14 mouse cellular contexts compared by ENCODE assay signal in genomic region chr3:127453738-127454137, GRCm38 (mm10). TPM values are rescaled to one million over a fixed set of nuclear protein-coding genes. Genes with fewer than 3 reads are reported as not detected.
A peak's percentile ranks its signal among the peaks of the same experiment; 100 is the strongest.
DNase-seq lines count a peak whose midpoint lies in the region; ATAC-seq and TF ChIP-seq lines count a peak whose summit lies in the region.
"Had no signal": no experiment of that assay in that cellular context is flagged by ENCODE, and none has a peak within 500 bp of the region (broad histone marks: within the 10 kb centered on the region; RNA-seq: fewer than 3 reads in every experiment).

No protein-coding gene starts in this region.

- no peaks in the 10 kb centered on the region for H3K9me3 ChIP-seq in embryonic facial prominence, embryonic 11.5 days (replicated peaks; ENCODE audit: control insufficient read depth, low read length)
- H3K9me3 ChIP-seq in embryonic facial prominence, embryonic 10.5 days: no peaks in the 10 kb centered on the region
- H3K9me3 ChIP-seq in kidney, embryonic 16.5 days (ENCODE audit: low read length): no peaks in the 10 kb centered on the region
- H3K9me3 ChIP-seq: liver, embryonic 12.5 days had no signal

- TF ChIP-seq CTCF in Patski (IDR thresholded peaks at IDR 0.05): peak; percentile 67

- CTCF ChIA-PET in Patski (lab: Charles Lee): interaction anchor here (0.9 to 3.3 kb wide), 15 partner anchors 9 to 305 kb away, joined by 3 to 16 read pairs (median 4); no protein-coding TSS in a partner anchor

- 71% methylated on average over 4 of the region's 4 CpGs for WGBS in embryonic facial prominence, embryonic 11.5 days
- 77% methylated on average over 4 of the region's 4 CpGs for WGBS in embryonic facial prominence, embryonic 10.5 days
- WGBS in kidney, embryonic 16.5 days: 61% methylated on average over 4 of the region's 4 CpGs

- H3K36me3 ChIP-seq in embryonic facial prominence, embryonic 11.5 days (replicated peaks; ENCODE audit: control insufficient read depth, insufficient read depth, low read depth, low read length): no peaks in the 10 kb centered on the region
- no peaks in the 10 kb centered on the region for H3K36me3 ChIP-seq in embryonic facial prominence, embryonic 10.5 days (replicated peaks)
- no peaks in the 10 kb centered on the region for H3K36me3 ChIP-seq in kidney, embryonic 16.5 days (ENCODE audit: insufficient read depth, low read length)
- H3K36me3 ChIP-seq: liver, embryonic 12.5 days had no signal

- DNase-seq in embryonic facial prominence, embryonic 11.5 days (ENCODE audit: low spot score): peak; percentile 38
- DNase-seq in embryonic facial prominence, embryonic 10.5 days (ENCODE audit: low spot score): no peak
- DNase-seq in kidney, postnatal 14 days: peak; percentile 7
- DNase-seq in 3T3-L1 (ENCODE audit: low read depth, low spot score) (peak; percentile 40), Patski (ENCODE audit: low read depth, low spot score) (no peak)
- DNase-seq in ovary, postnatal 10 days (ENCODE audit: low spot score): no peak
- no peak for DNase-seq in embryo, embryonic 10 days (ENCODE audit: low spot score)
- DNase-seq: heart, adult 18-20 months; heart, postnatal 4 days; spleen, adult 18-20 months had no signal

- in situ Hi-C loops in Patski (cut with MboI; ENCODE audit: low pct_unique_long_range_greater_than_20kb): no loop called here

- H3K9ac ChIP-seq in embryonic facial prominence, embryonic 11.5 days (replicated peaks; ENCODE audit: low read length): no peak overlapping the region
- no peak overlapping the region for H3K9ac ChIP-seq in kidney, embryonic 16.5 days (replicated peaks; ENCODE audit: low read length)
- H3K9ac ChIP-seq: liver, embryonic 12.5 days had no signal

- H3K4me3 ChIP-seq in embryonic facial prominence, embryonic 11.5 days (ENCODE audit: low read depth, low read length): no peak overlapping the region
- no peak overlapping the region for H3K4me3 ChIP-seq in embryonic facial prominence, embryonic 10.5 days
- H3K4me3 ChIP-seq in kidney, embryonic 16.5 days (ENCODE audit: low read length): no peak overlapping the region
- H3K4me3 ChIP-seq: erythroblast, embryonic 14.5 days; liver, embryonic 12.5 days had no signal

- ATAC-seq in embryonic facial prominence, embryonic 11.5 days (replicated peaks; ENCODE audit: insufficient number of reproducible peaks, low FRiP score, low TSS enrichment, low read depth): no peak
- no peak for ATAC-seq in kidney, embryonic 16.5 days (ENCODE audit: low FRiP score, low TSS enrichment)
- no peak for ATAC-seq in Patski
- ATAC-seq: activated CD4-positive, CD25-positive, alpha-beta regulatory T cell, adult 4 months; liver, embryonic 12.5 days had no signal

- H3K27ac ChIP-seq in embryonic facial prominence, embryonic 11.5 days (replicated peaks; ENCODE audit: low read depth, low read length): no peak overlapping the region
- no peak overlapping the region for H3K27ac ChIP-seq in embryonic facial prominence, embryonic 10.5 days (replicated peaks)
- no peak overlapping the region for H3K27ac ChIP-seq in kidney, embryonic 16.5 days (ENCODE audit: low read length)
- H3K27ac ChIP-seq: liver, embryonic 12.5 days had no signal

- no peaks in the 10 kb centered on the region for H3K4me1 ChIP-seq in embryonic facial prominence, embryonic 11.5 days (ENCODE audit: control insufficient read depth, insufficient read depth, low read length)
- H3K4me1 ChIP-seq in embryonic facial prominence, embryonic 10.5 days: 0 out of 2 replicates have a peak, but pooled peaks cover 5% of the 10 kb centered on the region
- 0 out of 2 replicates have a peak, but pooled peaks cover 4% of the 10 kb centered on the region for H3K4me1 ChIP-seq in kidney, embryonic 16.5 days (ENCODE audit: insufficient read depth, low read length)

- POLR2A ChIA-PET in Patski (lab: Charles Lee): interaction anchor here (1.1 kb wide), 1 partner anchor 103 kb away, joined by 3 read pairs; no protein-coding TSS in a partner anchor

- H3K27me3 ChIP-seq in embryonic facial prominence, embryonic 11.5 days (ENCODE audit: control insufficient read depth, insufficient read depth, low read length): no peaks in the 10 kb centered on the region
- 0 out of 2 replicates have a peak, but pooled peaks cover 4% of the 10 kb centered on the region for H3K27me3 ChIP-seq in embryonic facial prominence, embryonic 10.5 days (replicated peaks; ENCODE audit: low read depth, poor library complexity, severe bottlenecking)
- H3K27me3 ChIP-seq in kidney, embryonic 16.5 days (ENCODE audit: insufficient read depth, low read length): no peaks in the 10 kb centered on the region
- H3K27me3 ChIP-seq in Patski: no peaks in the 10 kb centered on the region
- H3K27me3 ChIP-seq: liver, embryonic 12.5 days had no signal

- no peak overlapping the region for H3K4me2 ChIP-seq in embryonic facial prominence, embryonic 11.5 days (ENCODE audit: low read depth, low read length)
- no peak overlapping the region for H3K4me2 ChIP-seq in kidney, embryonic 16.5 days (replicated peaks; ENCODE audit: low read depth, low read length)
- H3K4me2 ChIP-seq: liver, embryonic 12.5 days had no signal

RNA-seq across cellular contexts. Expression of gene Ank2, which starts 45.4 kb away (rescaled TPM):
- 26.1 and 33.1 TPM in 2 replicates for polyA plus RNA-seq in embryonic facial prominence, embryonic 11.5 days (2014; fragmentation: Nextera tagmentation; extraction: Ambion mirVana)
- 32.2 and 35.7 TPM in 2 replicates for polyA plus RNA-seq in embryonic facial prominence, embryonic 10.5 days (2016; fragmentation: Nextera tagmentation; extraction: Ambion mirVana)
- polyA plus RNA-seq in kidney, embryonic 16.5 days (2015; fragmentation: Nextera tagmentation; extraction: Ambion mirVana): 7.5 and 10.8 TPM in 2 replicates
- 47.7 TPM for polyA plus RNA-seq in Patski (2021)

Comparison
In these comparisons a context has a peak if more than half of its experiments do, and no peak if none do; other contexts are left out.
1. DNase-seq: peak in embryonic facial prominence, embryonic 11.5 days (single experiment), kidney, postnatal 14 days (single experiment) and 3T3-L1 (single experiment); none in embryonic facial prominence, embryonic 10.5 days (single experiment), Patski (single experiment), ovary, postnatal 10 days (single experiment) and embryo, embryonic 10 days (single experiment).